Mouse (Mus musculus) MEL (cell line): ENCODE data around the gene Stap2.

ENCODE experiments used
- ETS1 ChIP-seq: IDR thresholded peaks from 2 replicates; pipeline ENCODE4 v1.6.1; 2012; ENCODE audit warnings: low read depth, mild to moderate bottlenecking, inconsistent platforms, low read length, improper control_type of control experiment, moderate library complexity
- HCFC1 ChIP-seq: IDR thresholded peaks from 2 replicates; pipeline ENCODE4 v1.6.1; 2012; ENCODE audit warnings: low read depth, mild to moderate bottlenecking, inconsistent platforms, low read length, improper control_type of control experiment, moderate library complexity
- MAFK ChIP-seq: IDR thresholded peaks from 2 replicates; pipeline ENCODE4 v1.6.1; 2011; ENCODE audit warnings: low read depth, mild to moderate bottlenecking, low read length, improper control_type of control experiment, borderline replicate concordance
- POLR2AphosphoS5 ChIP-seq: IDR thresholded peaks from 2 replicates; pipeline ENCODE4 v1.6.1; 2012; ENCODE audit warnings: low read depth, borderline replicate concordance, mild to moderate bottlenecking, inconsistent platforms, low read length, moderate library complexity, mixed read lengths
- RCOR1 ChIP-seq: IDR thresholded peaks from 2 replicates; pipeline ENCODE4 v1.6.1; 2012; ENCODE audit warnings: low read depth, mild to moderate bottlenecking, inconsistent platforms, low read length, improper control_type of control experiment
- TAL1 ChIP-seq: IDR thresholded peaks from 2 replicates; pipeline ENCODE4 v1.6.1; 2012; ENCODE audit warnings: mild to moderate bottlenecking, inconsistent platforms, low read length, moderate library complexity, mixed read lengths

GRCm38 (mm10) chr17:56054938-56055337 lies 49.6 kb upstream of the Stap2 start:
- TF ChIP-seq ETS1 (peak; percentile 58), TAL1 (peak; percentile 35), POLR2AphosphoS5 (no peak), RCOR1 (peak; percentile 19; the same call in 1 of the 2 replicates), MAFK (no peak), HCFC1 (no peak)
